Mouse (Mus musculus) limb, embryonic 11.5 days (tissue): ENCODE results near the gene Psmc3ip. TPM values are rescaled to one million over a fixed set of nuclear protein-coding genes. Genes with fewer than 3 reads are reported as not detected.
A peak's percentile ranks its signal among the peaks of the same experiment; 100 is the strongest.

Experiments used
- ATAC-seq: fragments of 200-750 bp; cut with Nextera tagmentation; 2 replicates; pipeline ENCODE4 v1.8.0; 2017; ENCODE audit warnings: low read depth; ENCODE audit not compliant: insufficient number of reproducible peaks, low FRiP score, low TSS enrichment
- DNase-seq: peaks from one replicate; pipeline ENCODE4 v3.0.0-alpha.2; 2015; ENCODE audit warnings: low spot score
- H3K27ac ChIP-seq: fragments of 300-500 bp; sonication (generic); replicated peaks from 2 replicates; pipeline ENCODE4 v1.5.1; 2014; ENCODE audit warnings: low read depth, mild to moderate bottlenecking, low read length
- H3K27me3 ChIP-seq: fragments of 300-500 bp; sonication (generic); 2 replicates; pipeline ENCODE4 v1.6.1; 2014; ENCODE audit warnings: mild to moderate bottlenecking, low read length, mixed read lengths; ENCODE audit not compliant: control insufficient read depth, insufficient read depth
- H3K36me3 ChIP-seq: fragments of 300-500 bp; sonication (generic); 2 replicates; pipeline ENCODE4 v1.6.1; 2014; ENCODE audit warnings: mild to moderate bottlenecking, low read length, moderate library complexity, mixed read lengths; ENCODE audit not compliant: control insufficient read depth, insufficient read depth
- H3K4me1 ChIP-seq: fragments of 300-500 bp; sonication (generic); 2 replicates; pipeline ENCODE4 v1.6.1; 2014; ENCODE audit warnings: low read length, mixed read lengths; ENCODE audit not compliant: control insufficient read depth, insufficient read depth
- H3K4me2 ChIP-seq: fragments of 300-500 bp; sonication (generic); 2 replicates; pipeline ENCODE4 v1.6.1; 2014; ENCODE audit warnings: low read depth, mild to moderate bottlenecking, moderate library complexity; ENCODE audit not compliant: severe bottlenecking
- H3K4me3 ChIP-seq: fragments of 300-500 bp; sonication (generic); 2 replicates; pipeline ENCODE4 v1.5.1; 2014; ENCODE audit warnings: low read depth, low read length
- H3K9ac ChIP-seq: fragments of 300-500 bp; sonication (generic); 2 replicates; pipeline ENCODE4 v1.6.1; 2014; ENCODE audit warnings: mild to moderate bottlenecking, low read length
- H3K9me3 ChIP-seq: fragments of 300-500 bp; sonication (generic); 2 replicates; pipeline ENCODE4 v1.6.1; 2016; ENCODE audit warnings: low read length; ENCODE audit not compliant: control insufficient read depth
- WGBS: fragments of 180-500 bp; shearing (Covaris S2); extraction: QIAGEN DNeasy Blood & Tissue Kit; methylation state at CpG from one replicate; pipeline ENCODE4 v1.1.7; 2014; 5-methylcytosine and 5-hydroxymethylcytosine counted together
- polyA plus RNA-seq: library from polyadenylated mRNA; unstranded; fragments of >200 nt; fragmentation: Nextera tagmentation; extraction: Ambion mirVana; gene quantifications from 2 replicates; pipeline ENCODE4 v1.2.1, GENCODE M21; 2014

Gene Psmc3ip
- polyA plus RNA-seq, 1 experiment from 2014 or later, result 71.1 TPM

DNA sequence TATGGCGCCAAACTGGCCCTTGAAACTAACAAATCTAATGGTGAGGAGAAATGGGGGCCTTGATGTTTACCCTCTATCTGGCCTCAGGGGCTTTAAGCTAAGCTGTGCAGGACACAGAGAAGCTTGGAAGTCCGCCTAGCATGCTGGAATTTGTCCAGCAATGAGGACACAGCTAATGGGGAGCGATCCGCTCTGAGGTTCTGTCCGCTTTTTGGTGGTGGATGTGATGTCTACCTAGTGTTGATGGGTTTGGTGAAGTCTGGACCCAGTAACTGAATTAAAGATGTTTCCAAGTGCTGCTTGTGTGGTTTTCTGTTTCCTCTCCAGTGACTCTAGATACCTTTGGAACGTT, 8.9 kb downstream of the Psmc3ip start:
- peaks cover 4% of the 10 kb centered on the region for H3K27me3 ChIP-seq
- no peak for DNase-seq
- H3K9me3 ChIP-seq, result no peaks in the 10 kb centered on the region
- H3K4me1 ChIP-seq, result peaks cover 18% of the 10 kb centered on the region
- H3K4me3 ChIP-seq, result no peak overlapping the region
- H3K4me2 ChIP-seq, result peak overlapping the region; percentile 91
- H3K9ac ChIP-seq, result no peak overlapping the region
- no peak for ATAC-seq
- 86% methylated on average over 6 of the region's 6 CpGs for WGBS
- peak overlapping the region; percentile 72; the same call in 1 of the 2 replicates for H3K27ac ChIP-seq
- H3K36me3 ChIP-seq, result peaks cover 18% of the 10 kb centered on the region

DNA sequence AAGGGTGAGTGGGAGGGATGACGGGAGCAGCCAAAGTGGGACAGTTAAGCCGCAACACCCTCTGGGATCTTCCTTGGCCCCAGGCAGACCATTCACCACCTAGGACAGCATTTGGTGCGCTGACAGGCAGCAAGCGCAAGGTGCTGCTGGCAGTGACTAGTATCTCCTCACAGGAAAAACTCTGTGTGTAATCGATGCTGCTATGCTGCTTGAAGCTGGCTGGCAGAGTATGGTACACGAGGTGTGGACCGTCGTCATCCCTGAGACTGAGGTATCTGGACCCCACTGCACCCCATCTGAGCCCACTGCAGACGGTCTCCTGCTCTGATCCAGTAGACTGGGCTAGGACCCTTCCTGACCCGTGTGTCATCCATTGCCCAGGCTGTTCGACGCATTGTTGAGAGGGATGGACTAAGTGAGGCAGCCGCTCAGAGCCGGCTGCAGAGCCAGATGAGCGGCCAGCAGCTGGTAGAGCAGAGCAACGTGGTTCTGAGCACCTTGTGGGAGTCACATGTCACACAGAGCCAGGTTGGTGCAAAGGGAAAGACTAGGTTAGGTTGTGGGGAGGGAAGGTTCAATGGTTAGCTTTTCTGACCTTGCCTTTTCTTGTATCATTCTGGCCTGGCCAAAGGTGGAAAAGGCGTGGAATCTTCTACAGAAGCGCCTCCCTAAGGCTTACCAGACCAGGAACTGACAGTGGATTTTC, 9.5 kb downstream of the Psmc3ip start:
- DNase-seq (no peak), ATAC-seq (no peak)
- Histone ChIP-seq H3K9me3 (no peaks in the 10 kb centered on the region), H3K9ac (no peak overlapping the region), H3K27ac (no peak overlapping the region), H3K36me3 (peaks cover 13% of the 10 kb centered on the region), H3K4me2 (no peak overlapping the region), H3K4me1 (peaks cover 18% of the 10 kb centered on the region), H3K27me3 (peaks cover 9% of the 10 kb centered on the region), H3K4me3 (no peak overlapping the region)
- WGBS, result 92% methylated on average over 18 of the region's 18 CpGs

- H3K27me3 ChIP-seq, result peaks cover 18% of the 10 kb centered on the region
- H3K9ac ChIP-seq, result no peak overlapping the region
- peaks cover 19% of the 10 kb centered on the region for H3K4me1 ChIP-seq
- H3K36me3 ChIP-seq, result peaks cover 7% of the 10 kb centered on the region
- no peak overlapping the region for H3K4me3 ChIP-seq
- ATAC-seq (no peak), DNase-seq (no peak)
- 93% methylated on average over 12 of the region's 12 CpGs for WGBS
- no peaks in the 10 kb centered on the region for H3K9me3 ChIP-seq
- no peak overlapping the region for H3K27ac ChIP-seq
- no peak overlapping the region for H3K4me2 ChIP-seq
Measured at GRCm38 (mm10) chr11:101084811-101085210, 10.4 kb downstream of the Psmc3ip start.

GRCm38 (mm10) chr11:101084246-101084645, 11.0 kb downstream of the Psmc3ip start:
- DNase-seq (no peak), ATAC-seq (no peak)
- H3K27me3 ChIP-seq, result peaks cover 24% of the 10 kb centered on the region
- no peak overlapping the region; the same call in 1 of the 2 replicates for H3K4me3 ChIP-seq
- H3K4me1 ChIP-seq, result peaks cover 21% of the 10 kb centered on the region
- WGBS, result 86% methylated on average over 14 of the region's 14 CpGs
- H3K9ac ChIP-seq, result no peak overlapping the region
- H3K4me2 ChIP-seq, result no peak overlapping the region
- peaks cover 2% of the 10 kb centered on the region; the same call in 1 of the 2 replicates for H3K36me3 ChIP-seq
- H3K27ac ChIP-seq, result no peak overlapping the region
- H3K9me3 ChIP-seq, result no peaks in the 10 kb centered on the region

GRCm38 (mm10) chr11:101083083-101083697, 12.0 kb downstream of the Psmc3ip start:
- Histone ChIP-seq H3K4me3 (peak overlapping the region; percentile 82), H3K9ac (peak overlapping the region; percentile 90), H3K9me3 (no peaks in the 10 kb centered on the region), H3K27me3 (peaks cover 35% of the 10 kb centered on the region), H3K36me3 (no peaks in the 10 kb centered on the region), H3K27ac (no peak overlapping the region; the same call in 1 of the 2 replicates), H3K4me1 (peaks cover 21% of the 10 kb centered on the region), H3K4me2 (peak overlapping the region; percentile 96)
- 40% methylated on average over 19 of the region's 19 CpGs for WGBS
- DNase-seq, result no peak
- 0 out of 2 replicates have a peak, but pooled peaks have one; percentile 11 for ATAC-seq

GRCm38 (mm10) chr11:101082208-101083082, 12.8 kb downstream of the Psmc3ip start, which contains the start of gene Coasy:
Coasy (plus strand) TSS chr11:101082565.
- H3K4me3 ChIP-seq, result peak within 1 kb of the TSS; percentile 82
- DNase-seq (peak; percentile 92), ATAC-seq (peak; percentile 85)
- peak within 1 kb of the TSS; percentile 96 for H3K4me2 ChIP-seq
- peak within 1 kb of the TSS; percentile 90 for H3K9ac ChIP-seq
- H3K27me3 ChIP-seq, result peaks cover 42% of the 10 kb centered on the region
- peaks cover 15% of the 10 kb centered on the region for H3K4me1 ChIP-seq
- H3K9me3 ChIP-seq, result no peaks in the 10 kb centered on the region
- no peak within 1 kb of the TSS; the same call in 1 of the 2 replicates for H3K27ac ChIP-seq
- H3K36me3 ChIP-seq, result no peaks in the 10 kb centered on the region
- WGBS, result under 1% methylated on average over 49 of the region's 51 CpGs

DNA sequence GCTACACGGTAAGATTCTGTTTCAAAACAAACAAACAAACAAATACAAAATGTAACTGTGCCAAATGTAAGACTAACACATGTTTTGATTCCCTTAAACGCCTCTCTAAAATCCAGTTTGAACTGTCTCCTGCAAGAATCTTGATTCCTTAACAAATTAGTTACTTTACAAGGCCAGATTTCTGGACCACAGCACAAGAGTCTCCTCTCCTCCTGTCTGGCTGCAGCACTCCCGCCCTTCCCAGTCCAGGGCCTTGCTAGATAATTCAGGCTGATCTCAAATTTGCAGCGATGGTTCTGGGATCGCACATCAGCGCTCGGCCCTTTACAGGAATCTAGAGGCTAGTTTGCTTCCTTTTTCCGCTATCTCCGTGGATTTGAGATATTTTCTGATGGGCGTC, 13.6 kb downstream of the Psmc3ip start:
- peak overlapping the region; percentile 22; the same call in 1 of the 2 replicates for H3K9ac ChIP-seq
- peaks cover 49% of the 10 kb centered on the region for H3K27me3 ChIP-seq
- no peak for ATAC-seq
- no peak overlapping the region for H3K27ac ChIP-seq
- H3K9me3 ChIP-seq, result no peaks in the 10 kb centered on the region
- no peak for DNase-seq
- H3K4me2 ChIP-seq, result peak overlapping the region; percentile 96
- peaks cover 14% of the 10 kb centered on the region for H3K4me1 ChIP-seq
- peak overlapping the region; percentile 82 for H3K4me3 ChIP-seq
- H3K36me3 ChIP-seq, result no peaks in the 10 kb centered on the region
- WGBS, result 5% methylated on average over 10 of the region's 10 CpGs

- Histone ChIP-seq H3K9ac (no peak overlapping the region), H3K4me3 (no peak overlapping the region), H3K27me3 (peaks cover 49% of the 10 kb centered on the region), H3K36me3 (no peaks in the 10 kb centered on the region), H3K27ac (no peak overlapping the region), H3K4me2 (no peak overlapping the region), H3K4me1 (peaks cover 9% of the 10 kb centered on the region), H3K9me3 (no peaks in the 10 kb centered on the region)
- no peak for DNase-seq
- ATAC-seq, result no peak
- WGBS, result 62% methylated on average over 5 of the region's 5 CpGs
Measured at GRCm38 (mm10) chr11:101080421-101080820, 14.8 kb downstream of the Psmc3ip start.
